Mouse (Mus musculus): Measurements from ENCODE around the gene Mfsd11. TPM values are rescaled to one million over a fixed set of nuclear protein-coding genes. Genes with fewer than 3 reads are reported as not detected.
"Not testable (repeated sequence)": the region's sequence is repeated elsewhere in the genome, so short reads cannot be mapped to it uniquely, and the experiment has no call there.

Mfsd11 gene
- polyA plus RNA-seq, 1 experiment from 2014 or later, result 18.0 TPM

DNA sequence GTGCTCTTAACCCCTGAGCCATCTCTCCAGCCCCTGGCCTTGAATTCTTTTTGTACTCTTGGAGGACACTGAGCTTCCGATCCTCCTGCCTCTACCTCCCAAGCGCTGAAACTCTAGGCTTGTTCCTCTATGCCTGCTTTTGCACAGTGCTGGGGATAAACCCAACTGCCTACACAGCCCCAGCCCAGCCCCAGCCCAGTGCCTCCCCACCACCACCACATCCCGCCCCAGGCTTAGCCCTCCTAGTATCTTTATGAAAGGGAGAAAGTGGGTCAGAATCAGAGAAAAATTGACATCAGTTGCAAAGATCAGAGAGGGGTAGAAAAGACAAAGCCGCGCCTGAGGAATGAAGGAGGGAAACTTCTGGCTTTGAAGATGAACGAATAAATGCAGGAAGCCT is 31.8 kb downstream of the Mfsd11 start:
- no peaks in the 10 kb centered on the region for H3K36me3 ChIP-seq (replicated peaks; ENCODE audit: insufficient read depth, low read length)
- H3K27ac ChIP-seq (ENCODE audit: low read depth), result no peak overlapping the region
- H3K4me1 ChIP-seq (ENCODE audit: insufficient read depth), result 0 out of 2 replicates have a peak, but pooled peaks cover 3% of the 10 kb centered on the region
- no peak overlapping the region for H3K4me3 ChIP-seq (ENCODE audit: low read depth, low read length)
- H3K27me3 ChIP-seq (ENCODE audit: insufficient read depth, low read length), result peaks cover 6% of the 10 kb centered on the region; the same call in 1 of the 2 replicates
- DNase-seq, result no peak
- ATAC-seq, result no peak
- WGBS (ENCODE audit: insufficient replicate concordance), result 85% methylated on average over 6 of the region's 6 CpGs
- no peaks in the 10 kb centered on the region for H3K9me3 ChIP-seq (ENCODE audit: low read length)
- H3K4me2 ChIP-seq (ENCODE audit: low read depth, low read length), result no peak overlapping the region
- no peak for TF ChIP-seq CTCF (IDR thresholded peaks at IDR 0.05; ENCODE audit: low read depth)
- H3K9ac ChIP-seq (replicated peaks), result no peak overlapping the region

GRCm38 (mm10) chr11:116885275-116886151 is 33.3 kb downstream of the Mfsd11 start:
- WGBS (ENCODE audit: insufficient replicate concordance), result 4% methylated on average over 27 of the region's 28 CpGs
- no peak overlapping the region for H3K9ac ChIP-seq (replicated peaks)
- peaks cover 6% of the 10 kb centered on the region; the same call in 1 of the 2 replicates for H3K27me3 ChIP-seq (ENCODE audit: insufficient read depth, low read length)
- H3K9me3 ChIP-seq (ENCODE audit: low read length), result no peaks in the 10 kb centered on the region
- H3K36me3 ChIP-seq (replicated peaks; ENCODE audit: insufficient read depth, low read length), result no peaks in the 10 kb centered on the region
- H3K4me2 ChIP-seq (ENCODE audit: low read depth, low read length), result peak overlapping the region; percentile 48
- H3K4me1 ChIP-seq (ENCODE audit: insufficient read depth), result 0 out of 2 replicates have a peak, but pooled peaks cover 3% of the 10 kb centered on the region
- TF ChIP-seq CTCF (IDR thresholded peaks at IDR 0.05; ENCODE audit: low read depth) (peak; percentile 90), EP300 (IDR thresholded peaks at IDR 0.05; ENCODE audit: low read depth) (no peak)
- ATAC-seq, result peak; percentile 29
- H3K4me3 ChIP-seq (ENCODE audit: low read depth, low read length), result peak overlapping the region; percentile 15
- no peak overlapping the region for H3K27ac ChIP-seq (ENCODE audit: low read depth)
- DNase-seq, result peak; percentile 81

GRCm38 (mm10) chr11:116887136-116887535 is 34.9 kb downstream of the Mfsd11 start:
- H3K4me2 ChIP-seq (ENCODE audit: low read depth, low read length), result no peak overlapping the region
- 51% methylated on average over 5 of the region's 5 CpGs for WGBS (ENCODE audit: insufficient replicate concordance)
- no peaks in the 10 kb centered on the region for H3K36me3 ChIP-seq (replicated peaks; ENCODE audit: insufficient read depth, low read length)
- H3K27me3 ChIP-seq (ENCODE audit: insufficient read depth, low read length), result peaks cover 6% of the 10 kb centered on the region; the same call in 1 of the 2 replicates
- no peak for TF ChIP-seq EP300 (IDR thresholded peaks at IDR 0.05; ENCODE audit: low read depth)
- TF ChIP-seq CTCF (IDR thresholded peaks at IDR 0.05; ENCODE audit: low read depth), result no peak
- H3K9me3 ChIP-seq (ENCODE audit: low read length), result no peaks in the 10 kb centered on the region
- no peak overlapping the region for H3K27ac ChIP-seq (ENCODE audit: low read depth)
- no peak overlapping the region for H3K4me3 ChIP-seq (ENCODE audit: low read depth, low read length)
- 0 out of 2 replicates have a peak, but pooled peaks cover 3% of the 10 kb centered on the region for H3K4me1 ChIP-seq (ENCODE audit: insufficient read depth)
- no peak for ATAC-seq
- H3K9ac ChIP-seq (replicated peaks), result no peak overlapping the region
- no peak for DNase-seq

DNA sequence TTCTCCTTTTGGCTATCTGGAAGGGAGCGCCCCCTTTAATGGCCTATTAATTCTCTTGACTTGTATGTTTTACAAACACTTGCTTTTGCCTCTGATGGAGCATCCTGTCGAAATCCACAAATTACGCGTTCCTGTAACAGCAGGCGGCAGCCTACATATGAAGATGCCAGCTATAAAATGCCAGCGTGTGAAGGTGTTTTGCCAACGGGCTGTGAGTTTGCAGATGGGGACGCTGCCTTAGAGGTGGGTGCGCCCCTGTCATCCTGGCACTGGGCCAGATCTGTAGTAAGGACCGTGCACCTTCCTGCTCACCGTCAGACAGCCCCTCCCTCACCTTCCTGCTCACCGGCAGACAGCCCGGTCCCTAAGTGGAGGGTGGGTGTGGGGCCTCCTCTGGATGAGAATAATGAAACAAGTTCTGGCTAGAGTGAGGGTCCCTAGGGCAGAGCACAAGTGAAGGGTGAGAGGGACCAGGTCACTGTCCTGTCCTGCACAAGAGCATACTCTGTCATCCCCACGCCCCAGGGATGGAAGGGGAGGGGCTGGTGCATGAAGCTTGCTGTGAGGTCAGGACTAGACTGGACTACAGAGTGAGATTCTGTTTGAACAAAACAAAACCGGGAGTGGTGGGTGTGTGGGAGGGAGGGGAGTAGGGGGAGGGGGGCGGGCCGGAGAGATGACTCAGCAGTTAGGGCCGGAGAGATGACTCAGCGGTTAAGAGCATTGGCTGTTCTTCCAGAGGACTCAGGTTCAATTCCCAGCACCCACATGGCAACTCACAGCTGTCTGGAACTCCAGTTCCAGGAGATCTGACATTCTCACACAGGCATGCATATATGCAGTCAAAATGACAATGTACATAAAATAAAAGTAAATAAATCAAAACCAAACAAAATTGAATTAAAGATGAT is 41.5 kb downstream of the Mfsd11 start:
- no peaks in the 10 kb centered on the region for H3K36me3 ChIP-seq (replicated peaks; ENCODE audit: insufficient read depth, low read length)
- no peak for DNase-seq
- H3K27me3 ChIP-seq (ENCODE audit: insufficient read depth, low read length), result 0 out of 2 replicates have a peak, but pooled peaks cover 8% of the 10 kb centered on the region
- WGBS (ENCODE audit: insufficient replicate concordance), result 66% methylated on average over 19 of the region's 19 CpGs
- no peak for ATAC-seq
- no peaks in the 10 kb centered on the region for H3K9me3 ChIP-seq (ENCODE audit: low read length)
- no peaks in the 10 kb centered on the region for H3K4me1 ChIP-seq (ENCODE audit: insufficient read depth)
- H3K9ac ChIP-seq (replicated peaks), result no peak overlapping the region
- H3K27ac ChIP-seq (ENCODE audit: low read depth), result no peak overlapping the region
- TF ChIP-seq CTCF (IDR thresholded peaks at IDR 0.05; ENCODE audit: low read depth) (no peak), EP300 (IDR thresholded peaks at IDR 0.05; ENCODE audit: low read depth) (no peak)
- no peak overlapping the region for H3K4me2 ChIP-seq (ENCODE audit: low read depth, low read length)
- H3K4me3 ChIP-seq (ENCODE audit: low read depth, low read length), result no peak overlapping the region

GRCm38 (mm10) chr11:116895402-116895801 is 43.2 kb downstream of the Mfsd11 start:
- no peak overlapping the region for H3K4me3 ChIP-seq (ENCODE audit: low read depth, low read length)
- ATAC-seq (no peak), DNase-seq (no peak)
- 0 out of 2 replicates have a peak, but pooled peaks cover 8% of the 10 kb centered on the region for H3K27me3 ChIP-seq (ENCODE audit: insufficient read depth, low read length)
- WGBS (ENCODE audit: insufficient replicate concordance), result 76% methylated on average over 3 of the region's 3 CpGs
- H3K4me2 ChIP-seq (ENCODE audit: low read depth, low read length), result no peak overlapping the region
- no peak for TF ChIP-seq EP300 (IDR thresholded peaks at IDR 0.05; ENCODE audit: low read depth)
- no peak for TF ChIP-seq CTCF (IDR thresholded peaks at IDR 0.05; ENCODE audit: low read depth)
- no peaks in the 10 kb centered on the region for H3K36me3 ChIP-seq (replicated peaks; ENCODE audit: insufficient read depth, low read length)
- H3K9me3 ChIP-seq (ENCODE audit: low read length), result no peaks in the 10 kb centered on the region
- no peak overlapping the region for H3K27ac ChIP-seq (ENCODE audit: low read depth)
- H3K4me1 ChIP-seq (ENCODE audit: insufficient read depth), result no peaks in the 10 kb centered on the region
- no peak overlapping the region for H3K9ac ChIP-seq (replicated peaks)

GRCm38 (mm10) chr11:116899247-116899646 is 47.0 kb downstream of the Mfsd11 start:
- no peak for ATAC-seq
- no peak overlapping the region for H3K27ac ChIP-seq (ENCODE audit: low read depth)
- TF ChIP-seq CTCF (IDR thresholded peaks at IDR 0.05; ENCODE audit: low read depth), result no peak
- no peak for TF ChIP-seq EP300 (IDR thresholded peaks at IDR 0.05; ENCODE audit: low read depth)
- peaks cover 5% of the 10 kb centered on the region; the same call in 1 of the 2 replicates for H3K27me3 ChIP-seq (ENCODE audit: insufficient read depth, low read length)
- H3K4me2 ChIP-seq (ENCODE audit: low read depth, low read length), result no peak overlapping the region
- no peak for DNase-seq
- no peaks in the 10 kb centered on the region for H3K36me3 ChIP-seq (replicated peaks; ENCODE audit: insufficient read depth, low read length)
- no peaks in the 10 kb centered on the region for H3K4me1 ChIP-seq (ENCODE audit: insufficient read depth)
- 88% methylated on average over 12 of the region's 12 CpGs for WGBS (ENCODE audit: insufficient replicate concordance)
- H3K4me3 ChIP-seq (ENCODE audit: low read depth, low read length), result no peak overlapping the region
- H3K9ac ChIP-seq (replicated peaks), result no peak overlapping the region
- no peaks in the 10 kb centered on the region for H3K9me3 ChIP-seq (ENCODE audit: low read length)

DNA sequence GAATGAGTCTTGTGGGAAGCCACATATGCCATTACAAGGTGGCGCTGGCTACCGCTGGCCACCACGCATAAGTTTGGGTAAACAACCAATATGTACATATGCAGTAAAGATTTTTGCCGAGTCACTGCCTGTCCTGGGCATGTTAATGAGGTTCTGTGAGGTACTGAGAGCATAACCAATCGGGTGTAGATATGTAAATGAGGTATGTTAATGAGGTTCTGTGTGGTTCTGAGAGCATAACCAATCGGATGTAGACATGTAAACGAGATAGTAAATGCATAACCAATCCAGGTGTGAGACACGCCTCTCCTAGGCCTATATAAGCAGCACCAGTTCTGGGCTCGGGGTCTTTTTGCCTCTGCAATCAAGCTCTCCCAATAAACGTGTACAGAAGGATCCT is 50.3 kb downstream of the Mfsd11 start:
- H3K4me3 ChIP-seq (ENCODE audit: low read depth, low read length); H3K27ac ChIP-seq (ENCODE audit: low read depth); DNase-seq; H3K4me2 ChIP-seq (ENCODE audit: low read depth, low read length); H3K4me1 ChIP-seq (ENCODE audit: insufficient read depth); H3K9ac ChIP-seq (replicated peaks); H3K9me3 ChIP-seq (ENCODE audit: low read length); H3K36me3 ChIP-seq (replicated peaks; ENCODE audit: insufficient read depth, low read length); ATAC-seq: not testable (repeated sequence)
- H3K27me3 ChIP-seq (ENCODE audit: insufficient read depth, low read length), result peaks cover 26% of the 10 kb centered on the region
- 78% methylated on average over 10 of the region's 10 CpGs for WGBS (ENCODE audit: insufficient replicate concordance)

All from liver, postnatal 0 days (tissue).